Mouse (Mus musculus): ENCODE results near the gene Zbtb20. TPM values are rescaled to one million over a fixed set of nuclear protein-coding genes. Genes with fewer than 3 reads are reported as not detected.

Zbtb20 gene
- total RNA-seq, 4 experiments from 2014 or later, result 253 to 310 (median 284) TPM

DNA sequence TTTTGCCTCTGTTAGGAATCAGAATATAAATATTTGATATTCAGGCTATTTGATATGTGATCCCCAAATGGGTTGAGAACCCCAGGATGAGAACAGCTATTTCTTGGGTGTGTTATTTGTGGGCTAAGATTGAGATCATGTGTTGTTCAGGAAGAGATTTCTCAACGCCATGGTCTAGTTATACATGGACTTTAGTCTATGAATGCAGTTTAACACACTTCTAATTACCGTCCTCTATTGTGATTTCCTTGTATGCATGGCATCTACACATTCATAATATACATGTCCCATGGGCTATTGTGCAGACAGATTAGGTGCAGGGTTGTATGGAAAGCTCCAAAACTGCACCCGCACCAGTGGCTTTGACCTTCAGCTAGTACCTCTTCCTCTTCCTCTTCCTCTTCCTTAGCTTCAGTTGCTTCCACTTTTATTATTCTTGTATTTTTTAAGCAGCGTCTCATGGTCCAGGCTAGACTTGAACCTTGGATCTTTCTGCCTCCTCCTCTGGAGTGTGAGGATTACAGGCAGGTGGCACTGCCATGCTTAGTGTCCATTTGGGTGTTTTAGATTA, 711.3 kb downstream of the Zbtb20 start:
- DNase-seq (ENCODE audit: low spot score in 2 of 2), result no peak

- no peak for DNase-seq (ENCODE audit: low spot score in 2 of 2)
Observed at GRCm38 (mm10) chr16:43590704-43591493, 715.2 kb downstream of the Zbtb20 start.

DNA sequence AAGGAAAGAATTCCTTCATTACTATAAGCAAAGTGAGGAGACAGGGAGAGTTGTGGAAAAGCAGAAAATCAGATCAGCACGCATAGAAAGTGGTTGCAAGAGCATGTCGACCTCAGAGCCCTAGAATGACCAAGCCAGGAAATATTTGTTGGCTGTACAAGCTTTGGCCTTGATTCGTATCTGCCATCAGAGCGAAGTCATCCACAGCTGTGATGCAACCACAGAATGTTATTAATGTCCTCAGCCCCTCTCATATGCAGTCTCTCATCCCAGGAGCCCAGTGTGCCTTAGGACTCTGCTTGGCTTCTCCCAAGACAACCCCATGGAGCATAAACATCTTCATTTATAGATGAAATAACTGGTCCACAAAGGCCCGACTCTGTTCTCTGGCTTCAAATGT, 716.4 kb downstream of the Zbtb20 start:
- no peak for DNase-seq (ENCODE audit: low spot score in 2 of 2)

DNA sequence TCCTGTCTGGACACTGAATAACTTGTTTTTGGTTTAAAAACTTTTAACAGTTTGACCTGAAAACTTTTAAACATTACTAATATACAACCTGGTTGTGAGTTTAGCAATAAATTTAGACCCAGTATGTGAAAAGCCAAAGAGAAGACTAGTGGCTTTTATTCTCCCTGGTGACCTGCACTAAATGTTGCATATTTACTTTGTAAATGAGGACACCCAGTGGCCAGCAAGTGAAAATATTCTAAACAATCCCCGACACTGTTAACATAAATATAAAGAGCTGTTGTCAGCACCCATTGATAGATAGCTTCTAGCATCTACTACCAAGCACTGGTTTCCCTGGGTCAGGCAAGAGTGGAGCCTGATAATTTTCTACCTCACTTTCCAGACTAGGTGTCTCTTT, 717.1 kb downstream of the Zbtb20 start:
- no peak for DNase-seq (ENCODE audit: low spot score in 2 of 2)

- peak; percentile 75 to 76 for DNase-seq (ENCODE audit: low spot score in 2 of 2)
Observed at GRCm38 (mm10) chr16:43597375-43598060, 721.8 kb downstream of the Zbtb20 start.

DNA sequence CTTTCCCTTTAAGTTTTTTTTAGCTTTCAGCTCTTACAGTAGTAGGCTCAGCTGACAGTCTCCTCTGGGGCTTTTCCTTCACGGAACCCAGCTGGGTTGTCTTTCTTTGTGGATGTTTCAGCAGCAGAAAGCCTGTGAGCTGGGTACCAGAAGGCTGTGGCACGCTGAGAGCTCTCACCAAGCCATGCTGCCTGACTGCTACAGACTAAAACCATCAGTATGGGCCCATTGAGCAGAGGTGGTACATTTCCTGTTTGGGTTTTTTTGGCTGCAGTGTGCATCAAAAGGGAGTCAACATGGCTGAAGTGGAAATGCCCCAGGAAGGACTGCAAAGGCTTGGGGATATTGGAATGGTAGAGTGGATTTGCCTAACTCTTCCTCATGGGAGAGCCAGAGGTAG, 724.0 kb downstream of the Zbtb20 start:
- DNase-seq (ENCODE audit: low spot score in 2 of 2), result no peak

DNA sequence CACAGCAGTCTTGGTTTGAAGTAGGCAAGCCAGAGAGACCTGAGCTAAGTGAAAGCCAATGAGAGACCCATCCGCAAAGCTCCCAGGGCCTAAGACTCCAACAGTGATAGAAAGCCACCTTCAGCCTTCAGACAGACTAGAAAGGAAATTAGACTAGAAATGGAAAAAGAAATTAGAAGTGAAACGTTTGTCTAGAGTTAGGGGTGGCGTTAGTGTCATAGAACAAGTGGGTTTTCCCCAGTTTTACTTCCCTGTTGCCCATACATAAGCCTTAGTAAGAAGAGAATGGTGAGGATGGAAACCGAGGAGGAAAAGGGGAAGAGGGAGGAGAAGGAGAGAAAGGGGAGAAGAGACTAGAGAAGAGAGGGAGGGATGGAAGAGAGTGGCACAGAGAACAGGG, 726.9 kb downstream of the Zbtb20 start:
- no peak for DNase-seq (ENCODE audit: low spot score in 2 of 2)

GRCm38 (mm10) chr16:43603591-43604141, 728.0 kb downstream of the Zbtb20 start:
- DNase-seq (ENCODE audit: low spot score in 2 of 2), result no peak

- DNase-seq (ENCODE audit: low spot score in 2 of 2), result no peak
Observed at GRCm38 (mm10) chr16:43604399-43605013, 728.8 kb downstream of the Zbtb20 start.

GRCm38 (mm10) chr16:43607086-43607485, 731.4 kb downstream of the Zbtb20 start:
- no peak for DNase-seq (ENCODE audit: low spot score in 2 of 2)

DNA sequence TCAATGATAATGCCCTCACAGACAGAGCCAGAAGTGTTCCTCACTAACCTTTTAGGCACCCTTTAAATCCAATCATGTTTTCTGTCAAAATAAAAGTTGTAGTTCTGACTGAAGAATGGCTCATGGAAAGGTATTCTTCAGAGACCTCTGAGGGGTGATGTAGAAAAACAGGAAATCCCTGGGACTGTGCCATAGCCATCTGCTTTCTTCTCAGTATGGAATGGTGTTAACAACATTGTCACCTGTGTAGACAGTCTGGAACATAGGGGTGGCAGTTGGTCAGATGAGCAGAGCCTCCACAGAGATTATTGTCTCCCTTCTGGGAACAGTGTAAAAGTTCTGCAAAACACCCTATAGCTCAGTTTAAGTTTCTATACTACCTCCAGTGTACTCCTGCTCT, 732.4 kb downstream of the Zbtb20 start:
- DNase-seq (ENCODE audit: low spot score in 2 of 2), result no peak

DNA sequence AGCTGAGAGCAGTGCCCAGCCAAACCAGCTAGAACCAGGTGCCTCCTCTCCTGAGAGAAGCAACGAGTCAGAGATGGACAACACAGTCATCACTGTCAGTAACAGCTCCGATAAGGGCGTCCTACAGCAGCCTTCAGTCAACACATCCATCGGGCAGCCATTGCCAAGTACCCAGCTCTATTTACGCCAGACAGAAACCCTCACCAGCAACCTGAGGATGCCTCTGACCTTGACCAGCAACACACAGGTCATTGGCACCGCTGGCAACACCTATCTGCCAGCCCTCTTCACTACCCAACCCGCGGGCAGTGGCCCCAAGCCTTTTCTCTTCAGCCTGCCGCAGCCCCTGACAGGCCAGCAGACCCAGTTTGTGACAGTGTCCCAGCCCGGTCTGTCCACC, 734.7 kb downstream of the Zbtb20 start:
- DNase-seq (ENCODE audit: low spot score in 2 of 2), result no peak

GRCm38 (mm10) chr16:43616348-43616747, 740.7 kb downstream of the Zbtb20 start:
- no peak for DNase-seq (ENCODE audit: low spot score in 2 of 2)

DNA sequence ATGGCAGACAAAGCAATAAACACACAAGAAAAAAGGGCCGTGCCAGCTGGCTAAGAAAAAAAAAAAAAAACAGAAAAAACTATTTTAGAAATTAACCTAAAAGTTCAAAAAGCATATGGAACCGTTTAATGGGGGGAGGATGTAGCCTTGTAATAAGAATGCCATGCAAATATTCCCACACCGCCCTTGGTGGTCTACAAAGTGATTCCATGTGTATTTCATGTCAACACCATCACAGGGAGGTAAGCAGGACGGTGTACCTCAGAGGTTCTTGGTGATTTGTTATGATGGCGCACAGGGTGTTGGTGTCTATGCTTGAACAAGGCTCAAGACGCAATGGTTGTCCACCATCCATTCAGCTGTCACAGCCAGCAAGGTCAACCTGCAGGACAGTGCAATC, 741.7 kb downstream of the Zbtb20 start:
- DNase-seq (ENCODE audit: low spot score in 2 of 2), result no peak

- no peak for DNase-seq (ENCODE audit: low spot score in 2 of 2)
Observed at GRCm38 (mm10) chr16:43618286-43618685, 742.6 kb downstream of the Zbtb20 start.

DNA sequence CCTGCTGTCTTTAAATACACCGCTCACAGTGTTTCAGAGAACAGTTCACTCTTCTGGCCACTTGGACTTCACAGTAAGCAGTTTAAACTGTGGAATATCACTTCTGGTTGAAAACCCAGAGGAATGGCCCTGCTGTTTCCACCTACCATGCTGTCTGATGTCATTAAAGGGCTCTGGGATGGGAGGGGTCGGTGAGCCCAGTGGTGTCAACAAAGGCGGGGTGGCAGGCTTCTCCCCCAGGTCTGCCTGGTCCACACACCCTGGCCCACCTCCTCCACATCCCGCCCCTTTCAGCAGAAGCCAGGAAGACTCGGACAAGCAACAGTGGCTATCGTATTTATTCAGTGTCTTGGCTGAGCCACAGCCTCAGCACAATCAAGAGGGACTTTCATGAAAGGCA, 743.6 kb downstream of the Zbtb20 start:
- DNase-seq (ENCODE audit: low spot score in 2 of 2), result no peak

DNA sequence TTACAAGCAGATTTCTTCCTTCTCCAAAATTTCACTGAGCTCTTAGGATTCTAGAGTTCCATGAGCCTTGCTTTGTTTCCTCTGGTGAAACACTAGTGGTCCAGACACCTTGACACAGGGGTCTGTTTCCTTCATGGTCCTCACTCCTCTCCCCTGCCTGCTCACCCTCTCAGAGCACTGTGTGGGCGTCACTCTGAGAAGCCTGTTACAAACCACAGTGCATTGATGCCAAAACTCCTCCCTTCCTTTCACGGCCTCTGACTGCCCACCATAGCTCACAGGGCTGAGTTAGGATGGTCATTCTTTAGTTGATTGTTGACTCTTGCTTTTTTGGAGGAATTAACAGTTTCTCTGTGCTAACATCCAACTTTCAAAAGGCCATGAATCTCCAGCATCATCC, 744.7 kb downstream of the Zbtb20 start:
- no peak for DNase-seq (ENCODE audit: low spot score in 2 of 2)

DNA sequence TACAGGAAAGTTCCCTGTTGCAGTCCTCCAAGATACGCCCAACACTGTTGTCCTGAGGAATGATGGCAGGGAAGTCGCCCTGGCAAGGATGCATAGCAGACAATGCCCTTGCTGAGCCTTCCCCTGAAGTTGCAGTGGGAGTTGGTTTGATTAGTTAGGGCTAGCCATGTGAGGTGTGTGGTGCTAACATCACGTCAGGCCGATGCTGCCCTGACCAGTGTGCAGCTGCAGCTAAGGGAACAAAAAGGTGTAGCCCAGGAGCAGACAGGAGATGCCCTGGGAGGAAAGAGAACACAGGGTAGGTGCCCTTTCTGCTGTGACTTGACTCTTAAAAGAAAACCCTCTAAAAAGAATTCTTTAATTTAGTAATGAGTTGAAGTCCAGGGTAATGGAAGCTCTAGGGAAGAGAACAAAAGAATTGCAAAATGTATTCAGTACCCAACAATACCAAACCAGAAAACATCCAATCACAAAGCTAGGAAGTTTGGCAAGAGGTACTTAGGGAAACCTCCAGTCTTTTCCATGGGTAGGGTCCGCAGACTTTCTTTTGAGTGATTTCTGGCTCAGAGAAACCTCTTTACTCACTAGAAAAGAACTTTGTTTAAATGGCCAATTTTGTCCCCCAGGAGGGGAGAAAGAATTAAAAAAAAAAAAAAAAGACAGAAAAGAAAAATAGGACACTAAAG, 747.8 kb downstream of the Zbtb20 start:
- no peak for DNase-seq (ENCODE audit: low spot score in 2 of 2)

- DNase-seq (ENCODE audit: low spot score in 2 of 2), result no peak
Observed at GRCm38 (mm10) chr16:43624876-43625275, 749.2 kb downstream of the Zbtb20 start.

DNA sequence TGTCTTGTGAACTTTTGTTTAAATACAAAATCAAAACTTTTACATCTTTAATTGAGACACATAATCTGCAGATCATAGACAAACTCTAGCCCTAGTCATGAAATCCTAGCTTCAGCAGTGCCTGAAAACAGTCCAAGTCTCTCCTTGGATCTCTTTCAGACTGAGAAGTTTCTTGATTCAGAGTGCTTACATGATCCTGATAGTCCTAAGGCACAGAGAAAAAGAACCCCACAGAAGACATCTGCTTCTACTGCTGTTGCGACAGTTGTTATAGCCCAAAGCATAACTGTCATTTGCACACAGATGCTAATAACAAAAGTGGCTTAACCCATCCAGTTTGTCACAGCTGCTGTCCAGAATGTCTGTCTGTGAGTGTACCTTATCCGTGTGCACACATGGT, 749.6 kb downstream of the Zbtb20 start:
- no peak for DNase-seq (ENCODE audit: low spot score in 2 of 2)

DNA sequence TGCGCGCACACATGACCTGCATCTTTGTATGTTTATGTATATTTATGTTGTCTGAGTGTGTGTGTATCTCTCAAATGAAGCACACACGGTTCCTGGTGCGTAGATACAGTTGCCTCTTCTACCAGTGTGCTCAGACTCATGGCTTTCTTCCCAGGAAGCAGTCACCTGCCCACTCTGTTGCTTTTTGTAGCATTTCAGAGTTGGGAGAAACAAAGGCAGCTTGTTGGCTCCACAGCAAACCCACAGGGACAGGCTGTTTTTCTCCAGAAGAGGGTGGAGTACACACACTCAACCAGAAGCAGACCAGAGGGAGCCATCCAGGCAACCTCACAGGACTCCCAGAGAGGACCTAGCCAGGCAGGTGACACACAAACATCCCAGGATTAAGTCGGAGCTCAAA, 750.3 kb downstream of the Zbtb20 start:
- DNase-seq (ENCODE audit: low spot score in 2 of 2), result peak; percentile 58 to 59

Data from layer of hippocampus, adult 8-10 months (tissue).